Mouse (Mus musculus) forebrain, embryonic 12.5 days (tissue): ENCODE measurements around the gene Pkdrej. TPM values are rescaled to one million over a fixed set of nuclear protein-coding genes. Genes with fewer than 3 reads are reported as not detected.

Experiments
- ATAC-seq: fragments of 200-750 bp; cut with Nextera tagmentation; 2 replicates; pipeline ENCODE4 v1.8.0; 2017; ENCODE audit warnings: moderate TSS enrichment; ENCODE audit not compliant: low FRiP score
- H3K27ac ChIP-seq: fragments of 300-500 bp; sonication (generic); 2 replicates; pipeline ENCODE4 v1.5.1; 2016; ENCODE audit warnings: mild to moderate bottlenecking
- H3K27me3 ChIP-seq: fragments of 300-500 bp; sonication (generic); 2 replicates; pipeline ENCODE4 v1.6.1; 2016; ENCODE audit warnings: mild to moderate bottlenecking
- H3K36me3 ChIP-seq: fragments of 300-500 bp; sonication (generic); replicated peaks from 2 replicates; pipeline ENCODE4 v1.6.1; 2016; ENCODE audit warnings: mild to moderate bottlenecking
- H3K4me1 ChIP-seq: fragments of 300-500 bp; sonication (generic); 2 replicates; pipeline ENCODE4 v1.6.1; 2016
- H3K4me2 ChIP-seq: fragments of 300-500 bp; sonication (generic); 2 replicates; pipeline ENCODE4 v1.6.1; 2016; ENCODE audit warnings: mild to moderate bottlenecking, moderate library complexity
- H3K4me3 ChIP-seq: fragments of 300-500 bp; sonication (generic); replicated peaks from 2 replicates; pipeline ENCODE4 v1.5.1; 2016; ENCODE audit warnings: mild to moderate bottlenecking
- H3K9ac ChIP-seq: fragments of 300-500 bp; sonication (generic); 2 replicates; pipeline ENCODE4 v1.6.1; 2016; ENCODE audit warnings: mild to moderate bottlenecking
- H3K9me3 ChIP-seq: fragments of 300-500 bp; sonication (generic); 2 replicates; pipeline ENCODE4 v1.6.1; 2016
- WGBS: fragments of 180-500 bp; shearing (Covaris S2); methylation state at CpG from one replicate; pipeline ENCODE4 v1.1.7; 2016; 5-methylcytosine and 5-hydroxymethylcytosine counted together
- polyA plus RNA-seq: library from polyadenylated mRNA; unstranded; fragments of >200 nt; fragmentation: Nextera tagmentation; extraction: Ambion mirVana; gene quantifications from 2 replicates; pipeline ENCODE4 v1.2.1, GENCODE M21; 2016

Pkdrej gene
- polyA plus RNA-seq, 1 experiment from 2014 or later: 0.10 TPM

DNA sequence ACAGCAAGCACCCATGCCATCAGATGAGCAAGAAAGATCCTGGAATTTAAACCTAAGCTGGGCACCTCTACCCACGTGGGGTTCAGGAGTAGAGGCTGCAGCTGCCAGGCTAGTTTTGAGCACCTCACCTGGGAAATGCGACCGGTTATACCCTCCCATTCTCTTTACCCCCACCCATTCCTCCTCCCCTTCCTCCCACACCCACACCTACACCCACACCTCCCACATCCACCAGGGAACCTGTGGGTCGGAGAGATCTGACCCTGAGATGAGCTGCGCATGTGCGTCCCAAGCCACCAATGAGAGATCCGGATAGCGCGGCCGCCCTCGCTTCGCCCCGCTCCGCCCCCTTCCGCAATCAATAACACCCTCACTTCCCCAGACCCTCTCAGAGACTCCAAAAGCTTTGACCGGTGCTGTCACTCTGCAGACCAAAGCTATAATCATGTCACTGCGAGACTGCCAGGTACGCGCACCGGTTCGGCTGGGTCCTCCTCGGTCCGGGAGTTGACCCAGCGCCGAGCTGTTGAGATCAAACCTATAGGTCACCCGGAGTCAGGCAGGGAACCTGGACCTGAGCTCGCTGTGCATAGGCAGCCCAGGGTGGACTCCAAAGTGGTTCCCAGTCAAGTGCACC, 10.5 kb upstream of the Pkdrej start, which contains the start of gene Ttc38:
TSS of gene Ttc38 (plus strand) at position 353 of the 637 bp plus-strand sequence.
- H3K4me1 ChIP-seq: peaks cover 12% of the 10 kb centered on the region
- H3K36me3 ChIP-seq: no peaks in the 10 kb centered on the region
- H3K9ac ChIP-seq: peak within 1 kb of the TSS; percentile 59
- H3K4me2 ChIP-seq: peak within 1 kb of the TSS; percentile 69
- H3K9me3 ChIP-seq: no peaks in the 10 kb centered on the region
- ATAC-seq: peak; percentile 90
- 1% methylated on average over 27 of the region's 27 CpGs for WGBS
- 0 out of 2 replicates have a peak, but pooled peaks cover 4% of the 10 kb centered on the region for H3K27me3 ChIP-seq
- H3K27ac ChIP-seq: no peak within 1 kb of the TSS
- H3K4me3 ChIP-seq: peak within 1 kb of the TSS; percentile 51

DNA sequence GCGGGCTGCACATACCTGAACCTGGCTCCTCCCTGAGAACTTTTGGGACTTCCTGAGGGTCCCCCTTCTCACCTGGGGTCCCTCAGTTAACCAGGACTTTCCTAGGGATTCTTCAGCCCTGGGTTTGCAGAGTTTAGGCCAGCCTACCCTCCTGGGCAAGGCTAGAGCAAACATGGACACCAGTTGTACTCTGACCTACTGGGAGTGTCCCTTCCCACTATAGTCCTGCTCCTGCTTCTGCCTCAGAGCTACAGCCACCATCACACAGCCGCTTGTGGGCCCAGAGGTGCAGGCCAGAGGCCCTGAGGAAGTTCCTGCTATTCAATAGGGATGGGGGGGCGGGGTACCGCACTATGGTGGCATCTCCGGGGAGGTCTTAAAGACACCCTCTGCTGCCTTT, 7.9 kb upstream of the Pkdrej start:
- Histone ChIP-seq H3K36me3 (no peaks in the 10 kb centered on the region), H3K27ac (no peak overlapping the region), H3K27me3 (0 out of 2 replicates have a peak, but pooled peaks cover 4% of the 10 kb centered on the region), H3K4me3 (no peak overlapping the region), H3K4me2 (no peak overlapping the region), H3K4me1 (peaks cover 12% of the 10 kb centered on the region), H3K9me3 (no peaks in the 10 kb centered on the region), H3K9ac (no peak overlapping the region)
- ATAC-seq: no peak
- WGBS: 59% methylated on average over 5 of the region's 5 CpGs

- no peaks in the 10 kb centered on the region for H3K36me3 ChIP-seq
- H3K4me3 ChIP-seq: no peak overlapping the region
- peaks cover 12% of the 10 kb centered on the region for H3K4me1 ChIP-seq
- no peak overlapping the region for H3K27ac ChIP-seq
- H3K4me2 ChIP-seq: no peak overlapping the region
- H3K9me3 ChIP-seq: no peaks in the 10 kb centered on the region
- no peak for ATAC-seq
- H3K9ac ChIP-seq: no peak overlapping the region
- 90% methylated on average over 4 of the region's 4 CpGs for WGBS
- H3K27me3 ChIP-seq: 0 out of 2 replicates have a peak, but pooled peaks cover 4% of the 10 kb centered on the region
Observed at GRCm38 (mm10) chr15:85828071-85828470, 6.5 kb upstream of the Pkdrej start.

DNA sequence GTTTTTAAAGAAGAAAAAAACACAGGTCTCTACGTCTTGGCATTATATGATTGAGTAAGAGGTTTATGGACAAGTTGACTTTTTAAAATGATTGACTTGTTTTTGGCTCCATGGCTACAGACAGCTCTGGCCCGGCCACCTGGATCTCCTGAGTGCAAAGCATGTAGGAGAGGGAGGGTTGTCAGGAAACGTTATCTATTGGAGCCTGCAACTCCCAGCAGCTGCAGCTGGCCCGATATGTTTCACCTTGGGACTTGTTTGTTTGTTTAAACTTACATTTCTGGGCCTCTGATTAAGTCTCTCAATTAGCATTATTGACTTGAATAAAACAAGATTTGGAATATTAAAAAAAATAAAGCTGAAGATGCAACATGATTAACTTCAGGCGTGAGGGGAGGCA, 5.1 kb upstream of the Pkdrej start:
- no peak for ATAC-seq
- H3K4me2 ChIP-seq: no peak overlapping the region
- peaks cover 6% of the 10 kb centered on the region for H3K4me1 ChIP-seq
- no peaks in the 10 kb centered on the region for H3K36me3 ChIP-seq
- no peak overlapping the region for H3K9ac ChIP-seq
- H3K27me3 ChIP-seq: peaks cover 10% of the 10 kb centered on the region
- H3K9me3 ChIP-seq: no peaks in the 10 kb centered on the region
- no peak overlapping the region for H3K4me3 ChIP-seq
- 76% methylated on average over 5 of the region's 5 CpGs for WGBS
- no peak overlapping the region for H3K27ac ChIP-seq

DNA sequence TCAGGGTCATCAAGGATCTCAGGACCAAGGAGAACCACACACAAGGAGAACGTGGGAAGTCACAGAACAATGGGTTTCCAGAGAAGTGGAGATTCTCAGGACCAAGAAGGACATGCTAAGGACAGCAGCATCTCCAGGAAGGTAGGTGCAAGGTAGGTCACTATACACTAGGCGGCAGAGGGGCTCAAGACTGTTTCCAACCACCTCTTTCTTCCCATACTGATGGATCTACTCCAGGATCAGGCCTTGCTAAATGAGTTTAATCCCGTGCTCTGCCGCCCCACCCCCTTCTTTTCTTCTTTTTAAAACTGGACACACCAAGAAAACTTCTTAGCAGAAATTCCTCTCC, 451 bp upstream of the Pkdrej start:
- H3K27me3 ChIP-seq: peaks cover 20% of the 10 kb centered on the region
- H3K9me3 ChIP-seq: 0 out of 2 replicates have a peak, but pooled peaks cover 5% of the 10 kb centered on the region
- H3K9ac ChIP-seq: no peak overlapping the region
- 0 out of 2 replicates have a peak, but pooled peaks have one; percentile 30 for ATAC-seq
- peak overlapping the region; percentile 51 for H3K4me3 ChIP-seq
- no peak overlapping the region for H3K27ac ChIP-seq
- no peaks in the 10 kb centered on the region for H3K36me3 ChIP-seq
- H3K4me2 ChIP-seq: peak overlapping the region; percentile 98
- peaks cover 11% of the 10 kb centered on the region for H3K4me1 ChIP-seq
- WGBS: 6% methylated on average over 4 of the region's 4 CpGs

GRCm38 (mm10) chr15:85813428-85813827, 8.1 kb downstream of the Pkdrej start:
- Histone ChIP-seq H3K4me2 (no peak overlapping the region), H3K4me1 (peaks cover 16% of the 10 kb centered on the region), H3K4me3 (no peak overlapping the region), H3K36me3 (no peaks in the 10 kb centered on the region), H3K9ac (no peak overlapping the region), H3K27me3 (no peaks in the 10 kb centered on the region), H3K27ac (no peak overlapping the region), H3K9me3 (0 out of 2 replicates have a peak, but pooled peaks cover 5% of the 10 kb centered on the region)
- ATAC-seq: no peak
- 66% methylated on average over 10 of the region's 10 CpGs for WGBS

- H3K4me1 ChIP-seq: peaks cover 16% of the 10 kb centered on the region
- H3K9me3 ChIP-seq: no peaks in the 10 kb centered on the region
- peak; percentile 96 for ATAC-seq
- H3K36me3 ChIP-seq: no peaks in the 10 kb centered on the region
- no peaks in the 10 kb centered on the region for H3K27me3 ChIP-seq
- peak within 1 kb of the TSS; percentile 91 for H3K4me2 ChIP-seq
- 3% methylated on average over 36 of the region's 36 CpGs for WGBS
- H3K9ac ChIP-seq: peak within 1 kb of the TSS; percentile 80
- peak within 1 kb of the TSS; percentile 85 for H3K27ac ChIP-seq
- H3K4me3 ChIP-seq: peak within 1 kb of the TSS; percentile 78
Observed at GRCm38 (mm10) chr15:85811535-85812277, 9.8 kb downstream of the Pkdrej start, which contains the start of gene Cdpf1. Cdpf1 (minus strand) TSS chr15:85811697.

GRCm38 (mm10) chr15:85810806-85811521, 10.6 kb downstream of the Pkdrej start:
- 6% methylated on average over 36 of the region's 36 CpGs for WGBS
- Histone ChIP-seq H3K9me3 (no peaks in the 10 kb centered on the region), H3K4me3 (peak overlapping the region; percentile 78), H3K36me3 (no peaks in the 10 kb centered on the region), H3K4me2 (peak overlapping the region; percentile 91), H3K9ac (peak overlapping the region; percentile 80), H3K4me1 (peaks cover 16% of the 10 kb centered on the region), H3K27ac (peak overlapping the region; percentile 85), H3K27me3 (no peaks in the 10 kb centered on the region)
- peak; percentile 89 for ATAC-seq

DNA sequence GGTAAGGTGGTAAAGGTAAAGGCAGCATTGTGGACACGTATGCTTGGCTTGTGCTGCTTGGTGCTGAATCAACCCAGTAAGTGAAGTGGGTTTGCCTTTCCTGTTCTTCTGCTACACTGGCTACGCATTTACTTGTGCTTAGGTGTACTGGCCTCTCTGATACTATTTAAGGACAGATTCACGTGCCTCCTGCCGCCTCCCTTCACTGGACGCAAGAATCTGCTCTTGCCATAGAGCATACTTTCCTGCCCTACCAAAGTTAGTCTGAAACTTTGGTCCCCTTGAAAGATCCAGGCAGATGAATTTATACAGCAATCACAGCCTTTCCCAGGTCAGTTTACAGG, 11.1 kb downstream of the Pkdrej start:
- peaks cover 16% of the 10 kb centered on the region for H3K4me1 ChIP-seq
- no peak for ATAC-seq
- no peaks in the 10 kb centered on the region for H3K27me3 ChIP-seq
- H3K36me3 ChIP-seq: no peaks in the 10 kb centered on the region
- no peak overlapping the region for H3K4me3 ChIP-seq
- no peak overlapping the region for H3K9ac ChIP-seq
- no peaks in the 10 kb centered on the region for H3K9me3 ChIP-seq
- no peak overlapping the region for H3K27ac ChIP-seq
- H3K4me2 ChIP-seq: peak overlapping the region; percentile 91
- WGBS: 87% methylated on average over 5 of the region's 5 CpGs

- WGBS: 91% methylated on average over 12 of the region's 12 CpGs
- Histone ChIP-seq H3K27me3 (no peaks in the 10 kb centered on the region), H3K27ac (no peak overlapping the region), H3K9me3 (no peaks in the 10 kb centered on the region), H3K4me2 (no peak overlapping the region), H3K9ac (no peak overlapping the region), H3K4me3 (no peak overlapping the region), H3K36me3 (no peaks in the 10 kb centered on the region), H3K4me1 (peaks cover 16% of the 10 kb centered on the region)
- no peak for ATAC-seq
Observed at GRCm38 (mm10) chr15:85809091-85809490, 12.4 kb downstream of the Pkdrej start.

DNA sequence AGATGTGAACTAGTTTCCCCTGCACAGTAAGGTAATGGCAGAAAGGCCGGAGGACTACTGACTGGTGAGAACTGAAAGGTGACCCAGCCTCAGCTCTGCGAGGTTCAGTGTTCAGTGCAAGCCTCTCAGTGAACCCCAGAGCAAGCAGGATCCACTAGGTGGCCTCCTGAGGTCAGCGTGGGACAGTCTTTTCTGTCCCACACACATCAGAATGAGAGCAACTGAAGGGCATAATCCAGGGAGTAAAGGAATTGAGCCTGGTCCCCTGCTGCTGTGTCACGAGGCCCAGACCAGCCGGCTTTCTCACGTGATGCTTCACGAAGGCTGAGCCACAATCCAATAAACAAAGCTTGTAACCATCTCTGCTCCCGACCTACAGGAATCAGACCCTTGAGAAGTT, 13.1 kb downstream of the Pkdrej start:
- Histone ChIP-seq H3K4me2 (no peak overlapping the region), H3K4me1 (peaks cover 16% of the 10 kb centered on the region)
- 35% methylated on average over 8 of the region's 8 CpGs for whole genome bisulfite sequencing

GRCm38 (mm10) chr15:85808031-85808430, 13.5 kb downstream of the Pkdrej start:
- ATAC-seq: no peak
- WGBS: 75% methylated on average over 6 of the region's 6 CpGs
- no peaks in the 10 kb centered on the region for H3K27me3 ChIP-seq
- H3K4me2 ChIP-seq: no peak overlapping the region
- H3K27ac ChIP-seq: no peak overlapping the region
- no peak overlapping the region for H3K4me3 ChIP-seq
- peaks cover 16% of the 10 kb centered on the region for H3K4me1 ChIP-seq
- no peaks in the 10 kb centered on the region for H3K36me3 ChIP-seq
- H3K9ac ChIP-seq: no peak overlapping the region
- no peaks in the 10 kb centered on the region for H3K9me3 ChIP-seq

More for the DNA sequence above, 13.1 kb downstream of the Pkdrej start:
- H3K36me3 ChIP-seq: no peaks in the 10 kb centered on the region
- H3K27ac ChIP-seq: no peak overlapping the region
- H3K27me3 ChIP-seq: no peaks in the 10 kb centered on the region
- no peaks in the 10 kb centered on the region for H3K9me3 ChIP-seq
- ATAC-seq: no peak
- no peak overlapping the region for H3K9ac ChIP-seq
- no peak overlapping the region for H3K4me3 ChIP-seq
